Mouse (Mus musculus): ENCODE results near the gene Rpl13a. TPM values are rescaled to one million over a fixed set of nuclear protein-coding genes. Genes with fewer than 3 reads are reported as not detected.

Gene Rpl13a
- polyA plus RNA-seq, 1 experiment from 2014 or later = 1,959 TPM

DNA sequence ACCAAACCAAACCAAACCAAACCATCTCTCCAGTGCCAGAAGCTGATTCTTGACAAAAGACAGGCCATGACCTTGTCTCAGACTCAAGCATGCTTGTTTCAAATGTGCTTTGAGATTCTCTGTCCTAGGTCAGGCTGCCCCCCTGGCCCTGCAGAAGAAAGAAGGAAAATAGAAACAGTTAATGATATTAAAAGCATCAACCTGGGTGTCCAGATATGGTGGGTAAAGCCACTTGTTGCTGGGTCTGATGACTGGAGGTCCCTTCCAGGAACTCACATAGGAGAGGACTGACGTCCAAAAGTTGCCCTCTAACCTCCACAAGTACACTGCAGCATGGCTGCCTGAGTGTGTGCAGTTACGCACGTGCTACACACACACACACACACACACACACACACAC lies 32.3 kb upstream of the Rpl13a start:
- no peak for TF ChIP-seq CTCF (IDR thresholded peaks at IDR 0.05; ENCODE audit: low read depth)
- H3K4me1 ChIP-seq (replicated peaks; ENCODE audit: insufficient read depth, low read length) = peaks cover 5% of the 10 kb centered on the region; the same call in 1 of the 2 replicates
- no peaks in the 10 kb centered on the region for H3K9me3 ChIP-seq (replicated peaks; ENCODE audit: low read length)
- H3K4me3 ChIP-seq (replicated peaks; ENCODE audit: low read depth, low read length) = no peak overlapping the region
- no peak overlapping the region for H3K4me2 ChIP-seq (ENCODE audit: low read length)
- peaks cover 13% of the 10 kb centered on the region; the same call in 1 of the 2 replicates for H3K36me3 ChIP-seq (ENCODE audit: insufficient read depth, low read length)
- H3K27me3 ChIP-seq (ENCODE audit: insufficient read depth, low read length) = peaks cover 20% of the 10 kb centered on the region
- DNase-seq (ENCODE audit: low spot score) (no peak), ATAC-seq (replicated peaks; ENCODE audit: low FRiP score, low read depth) (no peak)
- H3K9ac ChIP-seq (ENCODE audit: low read depth, low read length) = no peak overlapping the region
- H3K27ac ChIP-seq = no peak overlapping the region
- WGBS = 90% methylated on average over 3 of the region's 3 CpGs

DNA sequence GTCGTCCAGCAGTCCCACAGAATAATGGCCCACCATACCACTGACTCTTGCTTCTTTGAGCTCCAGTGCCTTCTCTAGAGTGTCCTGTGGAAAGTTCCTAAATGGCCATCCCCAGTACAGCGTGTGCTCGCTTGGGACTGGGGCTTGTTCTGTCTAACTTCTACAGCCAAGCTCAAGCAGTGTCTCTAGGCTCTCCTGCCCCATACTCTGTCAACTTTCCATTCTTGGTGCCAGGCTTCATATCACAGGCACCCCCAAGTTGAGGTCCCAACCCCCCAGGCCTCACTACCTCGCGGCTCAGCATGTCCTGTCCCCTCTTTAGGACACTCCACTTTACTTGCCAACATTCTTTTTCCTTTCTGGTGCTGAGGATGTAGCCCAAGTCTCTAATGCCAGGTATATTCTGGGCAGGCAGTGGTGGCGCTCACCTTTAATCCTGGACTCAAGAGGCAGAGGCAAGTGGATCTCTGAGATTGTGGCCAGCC lies 31.8 kb upstream of the Rpl13a start:
- H3K9me3 ChIP-seq (replicated peaks; ENCODE audit: low read length) = no peaks in the 10 kb centered on the region
- DNase-seq (ENCODE audit: low spot score) = no peak
- WGBS = 93% methylated on average over 6 of the region's 6 CpGs
- peaks cover 20% of the 10 kb centered on the region for H3K27me3 ChIP-seq (ENCODE audit: insufficient read depth, low read length)
- no peak overlapping the region for H3K27ac ChIP-seq
- ATAC-seq (replicated peaks; ENCODE audit: low FRiP score, low read depth) = no peak
- peaks cover 13% of the 10 kb centered on the region; the same call in 1 of the 2 replicates for H3K36me3 ChIP-seq (ENCODE audit: insufficient read depth, low read length)
- H3K4me3 ChIP-seq (replicated peaks; ENCODE audit: low read depth, low read length) = no peak overlapping the region
- no peak for TF ChIP-seq CTCF (IDR thresholded peaks at IDR 0.05; ENCODE audit: low read depth)
- H3K4me2 ChIP-seq (ENCODE audit: low read length) = no peak overlapping the region
- H3K9ac ChIP-seq (ENCODE audit: low read depth, low read length) = no peak overlapping the region
- H3K4me1 ChIP-seq (replicated peaks; ENCODE audit: insufficient read depth, low read length) = peaks cover 5% of the 10 kb centered on the region; the same call in 1 of the 2 replicates

DNA sequence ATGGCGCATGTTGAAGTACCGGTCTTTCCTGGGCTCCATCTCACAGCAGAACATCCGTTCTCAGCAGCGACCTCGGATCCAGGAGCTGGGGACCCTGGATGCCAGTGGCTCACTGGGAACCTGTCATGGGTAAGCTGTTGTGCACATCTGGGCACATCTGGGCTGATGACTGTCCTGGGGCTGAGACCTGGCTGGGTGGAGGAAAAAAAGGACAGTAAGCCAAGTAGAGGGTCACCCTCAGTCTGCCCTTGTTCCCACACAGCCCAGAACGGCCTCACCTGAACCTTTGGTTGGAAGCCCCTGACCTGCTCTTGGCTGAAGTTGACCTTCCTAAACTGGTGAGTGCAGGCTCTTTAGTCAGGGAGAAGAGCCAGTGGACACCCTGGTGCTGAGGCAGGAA lies 30.4 kb upstream of the Rpl13a start:
- no peak overlapping the region for H3K4me3 ChIP-seq (replicated peaks; ENCODE audit: low read depth, low read length)
- 91% methylated on average over 6 of the region's 6 CpGs for WGBS

DNA sequence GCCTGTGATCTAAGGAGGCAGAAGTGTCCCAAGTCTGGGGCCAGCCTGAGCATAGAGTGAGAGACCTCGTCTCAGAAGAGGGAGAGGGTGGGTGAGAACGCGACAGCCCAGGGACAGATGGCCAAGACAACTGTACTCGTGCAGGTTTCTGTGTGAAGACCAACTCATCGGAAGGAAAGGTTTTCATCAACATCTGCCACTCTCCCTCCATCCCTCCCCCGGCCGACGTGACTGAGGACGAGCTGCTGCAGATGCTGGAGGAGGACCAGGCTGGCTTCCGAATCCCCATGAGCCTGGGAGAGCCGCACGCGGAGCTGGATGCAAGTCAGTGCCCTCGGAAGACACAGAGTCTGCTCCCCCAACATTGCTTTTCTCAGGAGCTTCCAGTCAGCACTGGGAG lies 28.9 kb upstream of the Rpl13a start:
- 77% methylated on average over 14 of the region's 14 CpGs for WGBS
- no peak overlapping the region for H3K4me2 ChIP-seq (ENCODE audit: low read length)
- no peak overlapping the region for H3K4me3 ChIP-seq (replicated peaks; ENCODE audit: low read depth, low read length)
- H3K36me3 ChIP-seq (ENCODE audit: insufficient read depth, low read length) = peaks cover 13% of the 10 kb centered on the region; the same call in 1 of the 2 replicates
- DNase-seq (ENCODE audit: low spot score) (no peak), ATAC-seq (replicated peaks; ENCODE audit: low FRiP score, low read depth) (no peak)
- no peaks in the 10 kb centered on the region for H3K27me3 ChIP-seq (ENCODE audit: insufficient read depth, low read length)
- no peak overlapping the region for H3K27ac ChIP-seq
- no peaks in the 10 kb centered on the region; the same call in 1 of the 2 replicates for H3K4me1 ChIP-seq (replicated peaks; ENCODE audit: insufficient read depth, low read length)
- no peaks in the 10 kb centered on the region for H3K9me3 ChIP-seq (replicated peaks; ENCODE audit: low read length)
- no peak overlapping the region for H3K9ac ChIP-seq (ENCODE audit: low read depth, low read length)
- TF ChIP-seq CTCF (IDR thresholded peaks at IDR 0.05; ENCODE audit: low read depth) = no peak

More for the DNA sequence above, 30.4 kb upstream of the Rpl13a start:
- Histone ChIP-seq H3K4me1 (replicated peaks; ENCODE audit: insufficient read depth, low read length) (peaks cover 5% of the 10 kb centered on the region; the same call in 1 of the 2 replicates), H3K36me3 (ENCODE audit: insufficient read depth, low read length) (peaks cover 13% of the 10 kb centered on the region; the same call in 1 of the 2 replicates), H3K4me2 (ENCODE audit: low read length) (no peak overlapping the region), H3K9me3 (replicated peaks; ENCODE audit: low read length) (no peaks in the 10 kb centered on the region), H3K9ac (ENCODE audit: low read depth, low read length) (no peak overlapping the region), H3K27me3 (ENCODE audit: insufficient read depth, low read length) (peaks cover 10% of the 10 kb centered on the region), H3K27ac (no peak overlapping the region)
- ATAC-seq (replicated peaks; ENCODE audit: low FRiP score, low read depth) = no peak
- DNase-seq (ENCODE audit: low spot score) = no peak
- TF ChIP-seq CTCF (IDR thresholded peaks at IDR 0.05; ENCODE audit: low read depth) = no peak

DNA sequence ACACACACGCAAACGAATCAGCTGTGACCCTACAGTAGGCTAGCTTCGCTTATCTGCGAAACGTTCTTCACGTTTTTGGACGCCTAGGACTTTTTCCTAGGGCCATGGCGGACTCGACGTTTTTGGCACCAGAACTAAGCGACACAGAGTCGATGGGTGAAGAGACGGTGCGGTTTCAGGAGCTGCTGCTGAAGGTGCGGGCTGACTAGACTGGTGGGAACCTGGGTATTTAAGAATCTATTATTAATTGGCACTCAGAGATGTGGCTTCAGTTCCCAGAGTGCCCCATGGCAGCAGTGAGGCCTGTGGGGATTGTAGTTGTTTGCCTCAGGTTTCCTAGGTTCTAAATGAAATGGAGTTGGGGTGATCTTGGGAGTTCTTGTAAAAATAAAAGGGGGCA lies 27.6 kb upstream of the Rpl13a start:
- WGBS = 94% methylated on average over 15 of the region's 15 CpGs
- Histone ChIP-seq H3K36me3 (ENCODE audit: insufficient read depth, low read length) (peaks cover 13% of the 10 kb centered on the region; the same call in 1 of the 2 replicates), H3K27me3 (ENCODE audit: insufficient read depth, low read length) (no peaks in the 10 kb centered on the region), H3K9me3 (replicated peaks; ENCODE audit: low read length) (no peaks in the 10 kb centered on the region), H3K4me3 (replicated peaks; ENCODE audit: low read depth, low read length) (no peak overlapping the region), H3K9ac (ENCODE audit: low read depth, low read length) (no peak overlapping the region), H3K4me1 (replicated peaks; ENCODE audit: insufficient read depth, low read length) (no peaks in the 10 kb centered on the region), H3K27ac (no peak overlapping the region), H3K4me2 (ENCODE audit: low read length) (no peak overlapping the region)
- ATAC-seq (replicated peaks; ENCODE audit: low FRiP score, low read depth) (no peak), DNase-seq (ENCODE audit: low spot score) (no peak)
- no peak for TF ChIP-seq CTCF (IDR thresholded peaks at IDR 0.05; ENCODE audit: low read depth)

DNA sequence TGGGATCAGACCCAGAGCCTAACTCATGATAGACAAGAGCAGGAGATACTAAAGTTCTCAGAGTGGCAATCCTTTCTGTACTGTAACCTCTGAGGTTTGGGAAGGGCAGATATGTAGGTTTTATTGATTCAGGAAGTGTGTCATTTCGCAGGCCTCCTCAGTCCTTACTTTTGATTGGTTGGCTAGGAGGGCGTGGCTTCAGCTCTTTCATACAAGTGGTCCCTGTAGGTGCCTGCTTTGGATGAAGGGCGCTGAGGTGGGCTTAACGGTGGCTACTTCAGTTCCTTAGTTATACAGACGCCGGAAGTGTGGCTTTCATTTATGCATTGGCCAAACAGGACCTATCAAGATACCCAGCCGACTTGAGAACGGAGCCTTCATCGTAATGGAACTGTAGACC lies 27.0 kb upstream of the Rpl13a start:
- H3K36me3 ChIP-seq (ENCODE audit: insufficient read depth, low read length) = peaks cover 13% of the 10 kb centered on the region; the same call in 1 of the 2 replicates
- 86% methylated on average over 9 of the region's 9 CpGs for WGBS
- no peak overlapping the region for H3K4me3 ChIP-seq (replicated peaks; ENCODE audit: low read depth, low read length)
- H3K9ac ChIP-seq (ENCODE audit: low read depth, low read length) = no peak overlapping the region
- peaks cover 5% of the 10 kb centered on the region for H3K4me1 ChIP-seq (replicated peaks; ENCODE audit: insufficient read depth, low read length)
- TF ChIP-seq CTCF (IDR thresholded peaks at IDR 0.05; ENCODE audit: low read depth) = no peak
- ATAC-seq (replicated peaks; ENCODE audit: low FRiP score, low read depth) (no peak), DNase-seq (ENCODE audit: low spot score) (no peak)
- H3K27ac ChIP-seq = no peak overlapping the region
- H3K27me3 ChIP-seq (ENCODE audit: insufficient read depth, low read length) = no peaks in the 10 kb centered on the region
- H3K9me3 ChIP-seq (replicated peaks; ENCODE audit: low read length) = no peaks in the 10 kb centered on the region
- H3K4me2 ChIP-seq (ENCODE audit: low read length) = 0 out of 2 replicates have a peak overlapping the region, but pooled peaks have one; percentile 73

Measured in kidney, postnatal 0 days (tissue).